Mouse (Mus musculus) heart, adult 9 months (tissue): Measurements from ENCODE around the gene Shc1.

Experiments
- DNase-seq, 2 experiments: peaks; one replicate each; pipeline ENCODE4 v3.0.0; 2022; ENCODE audit warnings: low spot score in 2 of 2

Gene Shc1

DNA sequence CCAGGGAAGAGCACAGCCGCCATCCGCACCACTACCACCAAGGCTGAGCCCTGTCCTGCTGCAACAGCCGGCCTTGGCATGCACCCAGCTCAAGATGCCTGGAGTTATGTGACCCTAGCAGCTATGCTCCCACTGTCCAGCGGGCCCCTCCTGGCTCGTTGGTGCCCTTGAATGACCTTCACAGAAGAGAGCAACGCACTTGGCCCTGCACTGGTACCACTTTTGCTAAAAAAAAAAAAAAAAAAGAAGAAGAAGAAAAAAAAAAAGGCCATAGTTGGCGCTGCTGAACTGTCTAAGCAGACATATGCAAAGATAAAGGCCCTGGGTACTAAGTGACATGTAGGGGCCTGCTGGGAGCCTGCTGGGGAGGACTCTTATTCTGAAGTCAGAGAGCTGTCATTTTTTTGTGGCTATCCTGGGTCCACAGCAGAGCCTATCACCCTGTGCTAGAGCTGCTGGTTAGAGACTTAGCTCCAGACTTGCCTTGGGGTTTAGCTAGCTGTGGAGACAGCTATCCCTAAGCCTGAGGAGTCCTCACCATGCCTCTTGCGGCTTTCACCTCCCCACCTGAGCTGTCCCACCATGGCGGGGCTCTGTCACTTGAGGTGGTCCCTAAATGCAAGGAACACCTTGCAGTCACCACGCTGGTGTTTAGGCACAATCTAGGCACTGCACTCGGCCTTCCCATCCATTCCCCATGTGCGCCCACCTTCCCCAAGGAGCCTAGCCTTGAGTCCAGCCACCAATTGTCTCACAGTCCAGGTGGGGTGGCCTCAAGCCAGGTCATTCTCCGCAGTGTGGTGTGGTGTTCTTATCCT lies 30.7 kb downstream of the Shc1 start:
- no peak for DNase-seq

DNA sequence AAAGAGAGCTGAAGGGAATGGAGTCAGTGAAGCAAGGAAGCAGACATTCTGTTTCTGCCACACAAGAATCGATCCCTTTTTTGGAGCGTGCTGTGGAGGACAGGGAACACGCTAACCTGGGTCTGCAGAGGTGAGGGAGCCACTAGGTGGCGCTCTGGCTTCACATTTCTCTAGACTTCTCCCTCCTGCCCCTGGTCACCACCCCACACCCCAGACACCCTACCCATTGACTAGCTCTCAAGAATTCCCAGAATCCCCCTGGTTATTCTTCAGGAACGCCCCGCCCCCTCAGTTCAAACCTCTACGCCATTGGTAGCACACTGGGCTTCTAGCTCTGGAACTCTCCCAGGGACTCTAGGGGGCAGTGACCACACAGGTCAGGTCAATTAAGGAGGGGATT lies 31.3 kb downstream of the Shc1 start:
- DNase-seq, result peak in 1 of 2 experiments; percentile 63

DNA sequence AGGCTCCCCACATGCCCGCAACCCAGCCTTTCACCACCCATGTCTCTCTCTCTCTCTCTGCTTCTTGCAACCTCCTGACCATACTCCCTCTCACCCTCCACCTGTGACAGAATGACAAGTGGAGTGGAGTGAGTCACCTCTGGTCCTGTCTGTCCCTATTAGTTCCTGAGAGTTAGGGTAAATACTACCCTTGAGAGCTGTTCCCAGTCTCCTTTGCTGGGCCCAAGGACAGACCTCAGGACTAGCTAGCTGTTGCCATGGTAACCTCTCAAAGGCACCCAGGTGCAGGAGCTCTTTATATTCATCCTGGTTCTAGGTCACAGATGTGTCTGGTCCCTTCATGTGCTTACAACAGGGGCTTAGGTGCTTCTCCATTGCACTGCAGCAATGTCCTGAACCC lies 33.7 kb downstream of the Shc1 start:
- DNase-seq, result no peak

DNA sequence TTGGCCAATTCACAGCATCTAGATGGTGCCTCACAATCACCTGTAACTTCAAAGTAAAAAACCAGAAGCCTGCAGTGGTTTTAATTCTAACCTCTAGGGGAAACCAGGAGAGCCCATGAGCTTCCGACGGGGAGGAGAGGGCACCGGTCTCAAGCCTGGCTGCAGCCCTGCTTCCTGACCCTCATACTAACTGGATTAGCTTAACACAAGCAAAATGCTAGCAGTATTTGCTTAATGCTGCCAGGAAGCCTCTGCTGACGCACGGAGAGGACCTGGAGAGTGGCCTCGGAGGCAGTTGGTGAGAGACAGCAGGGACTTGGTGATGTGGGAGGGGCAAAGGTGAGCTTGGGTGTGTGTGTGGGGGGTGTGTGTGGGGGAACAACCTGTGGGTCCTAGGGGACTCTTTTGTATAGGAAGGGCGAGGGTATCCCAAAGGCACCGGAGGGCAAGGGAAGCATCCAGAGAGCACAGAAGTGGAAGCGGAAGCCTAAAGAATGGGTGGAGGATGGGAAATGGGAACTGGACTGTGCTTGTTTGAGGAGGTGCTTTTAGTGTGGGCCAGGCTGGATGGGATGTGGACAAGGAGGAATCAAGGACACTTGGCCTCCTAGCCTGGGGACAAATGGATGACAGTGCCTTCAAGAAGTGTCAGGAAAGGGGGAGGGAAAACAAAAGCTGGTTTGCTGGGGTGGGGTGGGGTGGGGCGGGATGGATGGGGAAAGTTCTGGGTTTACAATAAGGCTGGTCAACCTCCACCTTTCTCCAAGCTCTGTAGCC lies 36.3 kb downstream of the Shc1 start, which contains the start of gene Pmvk:
Gene Pmvk (plus strand): TSS at position 141 of the 777 bp plus-strand sequence.
- DNase-seq, result no peak

DNA sequence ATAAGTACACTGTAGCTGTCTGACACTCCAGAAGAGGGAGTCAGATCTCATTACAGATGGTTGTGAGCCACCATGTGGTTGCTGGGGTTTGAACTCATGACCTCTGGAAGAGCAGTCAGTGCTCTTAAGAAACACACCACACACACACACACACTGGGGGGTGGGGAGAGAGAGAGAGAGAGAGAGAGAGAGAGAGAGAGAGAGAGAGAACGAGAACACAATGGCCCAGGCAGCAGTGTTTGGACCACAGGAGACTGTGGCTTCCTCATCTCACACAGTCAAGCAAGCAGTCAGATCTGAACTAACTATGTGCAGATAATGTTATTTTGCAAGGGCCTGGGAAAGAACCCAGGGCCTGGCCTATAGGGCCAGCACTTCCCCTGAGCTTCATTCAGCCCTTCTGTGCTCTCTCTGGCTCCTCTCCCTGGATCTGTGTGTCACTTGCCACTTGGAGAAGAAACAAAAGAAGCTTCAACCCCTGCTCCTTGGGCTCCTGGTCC lies 37.6 kb downstream of the Shc1 start:
- DNase-seq, result no peak

DNA sequence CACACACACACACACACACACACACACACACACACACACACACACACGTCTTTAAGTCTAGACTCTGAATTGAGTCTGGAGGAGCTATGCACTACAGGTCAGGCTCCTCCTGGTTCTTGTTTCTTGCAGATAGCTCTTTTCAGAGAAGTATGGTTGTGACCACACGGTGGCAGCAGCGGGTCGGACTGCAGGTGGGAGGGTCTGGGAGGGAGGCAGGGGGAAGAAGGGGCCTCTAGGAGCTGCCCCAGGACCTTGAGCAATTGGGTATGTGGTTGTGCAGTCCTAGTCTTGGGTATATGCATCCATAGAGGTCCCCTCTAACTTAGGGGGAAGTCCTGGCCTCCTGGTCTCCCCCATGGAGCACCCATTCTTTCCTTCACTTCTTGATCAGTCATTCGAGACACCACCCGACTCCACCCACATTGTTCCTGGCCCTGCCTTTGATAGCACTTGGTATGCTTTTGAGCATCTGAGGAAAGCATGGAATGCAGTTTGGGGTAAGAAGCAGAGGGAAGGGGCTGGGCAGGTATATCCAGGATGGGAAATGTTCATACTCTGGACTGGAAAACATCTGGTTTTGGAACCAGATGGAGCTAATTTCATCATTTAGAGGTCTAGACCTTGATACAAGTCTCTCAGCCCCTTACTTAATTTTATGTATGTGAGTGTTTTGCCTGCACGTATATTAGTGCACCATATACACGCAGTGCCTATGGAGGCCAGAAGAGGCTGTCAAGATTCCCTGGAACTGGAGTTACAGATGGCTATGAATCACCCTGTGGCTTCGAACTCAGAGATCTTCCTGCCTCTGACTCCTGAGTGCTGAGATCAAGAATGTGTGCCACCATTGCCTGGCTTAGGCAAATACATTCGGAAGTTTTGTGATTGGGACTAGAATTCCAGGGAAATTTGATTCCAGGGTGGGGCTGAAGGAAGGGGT lies 38.8 kb downstream of the Shc1 start:
- DNase-seq, result peak in 1 of 2 experiments; percentile 39

DNA sequence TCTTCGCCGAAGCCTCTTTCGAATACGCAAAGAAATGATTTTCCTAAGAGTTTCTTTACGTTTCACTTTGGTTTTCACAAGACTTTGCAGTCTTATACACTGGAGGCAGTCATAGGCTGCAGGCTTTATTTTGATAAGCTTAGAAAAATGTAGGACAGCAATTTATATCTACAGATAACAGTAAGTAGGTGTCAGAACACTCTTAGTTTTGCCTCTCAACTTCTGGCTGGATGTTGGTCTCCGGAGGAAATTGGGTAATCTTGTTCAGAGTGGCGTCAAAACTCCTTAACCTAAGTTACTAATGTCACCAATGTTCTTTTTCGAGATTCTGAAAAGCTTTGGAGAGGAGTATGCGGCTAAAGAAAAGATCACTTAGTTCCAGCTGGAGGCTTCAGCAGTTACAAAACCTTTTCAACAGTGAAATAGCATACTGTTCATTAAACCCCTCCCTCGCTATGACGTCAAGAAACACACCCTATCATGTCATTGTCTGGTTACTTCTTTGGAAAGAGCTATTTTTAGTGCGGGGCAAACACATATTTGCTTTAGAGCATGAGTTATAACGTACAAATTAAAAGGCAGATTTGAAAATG lies 40.2 kb downstream of the Shc1 start:
- DNase-seq, result no peak

DNA sequence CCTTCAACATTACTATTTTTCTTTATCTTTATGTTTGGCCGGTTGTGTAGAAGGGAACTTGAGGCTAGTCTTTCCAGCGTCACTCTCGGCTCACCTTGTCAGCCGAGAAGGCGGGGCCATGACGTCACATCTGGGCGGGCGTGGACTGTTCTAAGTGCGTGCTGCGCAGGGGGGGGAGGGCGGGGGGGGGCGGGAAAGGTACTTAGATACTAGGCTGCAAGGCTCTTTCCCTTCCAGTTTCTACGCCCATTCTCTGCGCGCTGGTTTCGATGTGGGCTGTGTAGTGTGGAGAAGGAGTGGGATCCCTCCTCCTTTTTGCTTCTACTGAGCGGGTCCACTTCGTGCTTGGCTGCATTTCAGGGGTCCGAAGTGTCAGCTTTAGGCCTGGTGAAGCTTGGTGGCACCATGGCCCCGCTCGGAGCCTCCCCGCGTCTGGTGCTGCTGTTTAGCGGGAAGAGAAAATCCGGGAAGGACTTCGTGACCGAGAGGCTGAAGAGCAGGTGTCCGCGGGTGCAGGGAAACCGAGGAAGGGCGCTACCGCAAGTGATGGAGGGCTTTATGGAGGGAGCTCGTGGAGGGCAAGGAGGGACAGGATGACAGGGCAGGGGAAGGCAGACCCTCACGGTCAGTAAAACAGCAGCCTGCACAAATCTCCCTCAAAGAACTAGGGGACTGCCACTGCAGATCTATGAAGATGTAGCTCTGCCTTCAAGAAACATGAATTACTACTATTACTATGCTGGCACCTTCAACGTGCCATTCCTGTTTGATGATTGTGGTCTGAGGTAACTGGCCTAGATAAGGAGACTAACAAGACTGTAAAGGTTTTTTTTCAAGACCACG lies 40.9 kb downstream of the Shc1 start:
- peak; percentile 80 to 90 for DNase-seq

DNA sequence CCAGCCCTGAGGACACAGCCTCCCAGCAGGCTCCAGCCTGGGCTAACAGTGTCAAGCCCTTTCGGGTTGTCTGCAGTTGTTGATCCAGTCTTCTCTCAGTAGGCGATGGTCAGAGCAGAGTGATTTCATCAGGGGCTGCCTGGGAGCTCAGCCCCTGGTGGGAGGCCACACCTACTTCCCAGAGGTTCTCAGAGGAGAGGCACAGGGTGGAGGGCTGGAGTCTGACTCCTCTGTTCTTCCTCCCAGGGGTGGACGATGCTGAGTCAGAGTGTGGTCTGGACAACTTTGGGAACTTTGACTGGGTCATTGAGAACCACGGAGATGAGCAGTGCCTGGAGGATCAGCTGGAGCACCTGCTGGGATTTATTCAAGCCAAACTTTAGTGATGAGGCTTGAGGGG lies 50.0 kb downstream of the Shc1 start:
- no peak for DNase-seq

DNA sequence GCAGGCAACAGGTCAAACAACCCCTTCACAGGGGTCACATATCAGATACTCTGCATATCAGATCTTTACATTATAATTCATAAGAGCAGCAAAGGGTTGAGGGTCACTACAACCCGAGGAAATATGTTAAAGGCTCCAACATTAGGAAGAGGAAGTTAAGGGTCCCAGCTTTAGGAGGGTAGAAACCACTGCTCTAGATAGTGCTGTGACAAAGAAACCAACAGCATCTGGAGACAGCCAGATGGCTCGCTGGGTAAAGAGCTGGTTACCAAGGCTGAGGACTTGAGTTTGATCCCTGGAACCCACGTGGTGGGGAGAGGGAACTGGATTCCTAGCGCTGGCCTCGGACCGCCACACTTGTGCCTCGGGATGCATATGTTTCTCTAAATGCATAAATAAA lies 54.0 kb downstream of the Shc1 start:
- no peak for DNase-seq

DNA sequence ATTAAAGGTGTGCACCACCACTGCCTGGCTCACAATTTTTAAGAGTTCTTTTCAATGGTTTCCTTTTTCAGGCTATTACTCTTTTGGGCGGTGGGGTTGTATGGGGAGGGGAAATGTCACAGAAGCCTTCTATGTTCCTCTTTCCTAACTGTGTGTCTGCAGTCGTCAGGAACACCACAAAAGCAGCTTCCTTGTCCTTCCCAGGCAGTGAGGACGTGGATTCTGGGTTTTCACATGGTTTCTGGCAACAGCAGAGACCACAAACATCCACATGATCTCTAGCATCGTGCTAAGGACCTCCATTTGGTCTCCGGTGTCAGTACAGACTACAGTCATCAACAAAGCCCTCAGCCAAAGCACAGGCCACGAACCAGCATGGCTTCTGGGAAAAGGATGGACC lies 55.6 kb downstream of the Shc1 start:
- DNase-seq, result no peak

DNA sequence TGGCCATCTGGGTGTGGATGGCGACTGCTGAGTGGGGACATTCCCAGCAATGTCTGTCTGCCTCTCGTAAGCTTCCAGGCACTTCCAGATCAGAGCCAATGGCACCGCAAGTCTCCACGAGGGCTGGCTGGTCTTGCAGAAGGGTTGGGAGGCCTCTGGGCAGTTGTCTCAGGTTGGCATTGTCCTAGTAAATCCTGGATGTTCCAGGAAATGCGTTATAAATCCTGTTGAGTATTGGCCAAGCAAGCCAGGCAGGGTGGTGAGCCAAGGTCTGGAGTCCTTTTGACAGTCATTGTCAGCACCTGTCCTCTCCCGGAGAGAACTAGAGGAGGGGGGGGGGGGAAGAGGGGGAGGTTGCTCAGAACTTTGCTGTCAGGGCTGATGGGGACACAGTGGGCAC lies 60.8 kb downstream of the Shc1 start:
- no peak for DNase-seq
